Mouse (Mus musculus) gastrocnemius, adult 2 months (tissue): ENCODE measurements around the gene Cxcl17. TPM values are rescaled to one million over a fixed set of nuclear protein-coding genes. Genes with fewer than 3 reads are reported as not detected.

Experiments
- DNase-seq: peaks from one replicate; pipeline ENCODE4 v3.0.0; 2022
- H3K27ac ChIP-seq: fragments of 200-600 bp; 2 replicates; pipeline ENCODE4 v1.8.1; 2022; ENCODE audit warnings: mild to moderate bottlenecking
- H3K4me3 ChIP-seq: fragments of 200-600 bp; 2 replicates; pipeline ENCODE4 v1.8.1; 2022; ENCODE audit warnings: mild to moderate bottlenecking, moderate library complexity
- CTCF ChIP-seq: fragments of 200-600 bp; IDR thresholded peaks from 2 replicates; pipeline ENCODE4 v1.8.1; 2022; ENCODE audit warnings: antibody characterized with exemption, mild to moderate bottlenecking, moderate library complexity
- intact Hi-C: fragments of 180-260 bp; cut with DNase I; formaldehyde crosslinking; loops from one replicate; pipeline ENCODE4 v1.15.1; 2025
- total RNA-seq, 2 experiments: library from RNA; stranded (reverse); gene quantifications; 2 replicates each; pipeline ENCODE4 v1.2.3; 2021

Gene Cxcl17
- total RNA-seq, 2 experiments from 2014 or later: not detected

GRCm38 (mm10) chr7:25395186-25395557, 17.5 kb downstream of the Cxcl17 start:
- H3K4me3 ChIP-seq: peak overlapping the region; percentile 93
- no peak for DNase-seq
- H3K27ac ChIP-seq: peak overlapping the region; percentile 92
- TF ChIP-seq CTCF: no peak
- intact Hi-C loops: no loop called here

GRCm38 (mm10) chr7:25394754-25395153, 17.9 kb downstream of the Cxcl17 start:
- intact Hi-C loops: no loop called here
- Histone ChIP-seq H3K4me3 (peak overlapping the region; percentile 93), H3K27ac (peak overlapping the region; percentile 92)
- TF ChIP-seq CTCF: no peak
- DNase-seq: no peak

GRCm38 (mm10) chr7:25393451-25394210, 19.1 kb downstream of the Cxcl17 start:
- Histone ChIP-seq H3K4me3 (peak overlapping the region; percentile 93), H3K27ac (peak overlapping the region; percentile 92)
- TF ChIP-seq CTCF: no peak
- no peak for DNase-seq
- intact Hi-C loops: no loop called here

- H3K4me3 ChIP-seq: no peak overlapping the region
- H3K27ac ChIP-seq: no peak overlapping the region; the same call in 1 of the 2 replicates
- intact Hi-C loops: no loop called here
- TF ChIP-seq CTCF: no peak
- no peak for DNase-seq
Observed at GRCm38 (mm10) chr7:25392851-25393250, 19.8 kb downstream of the Cxcl17 start.

- DNase-seq: no peak
- Histone ChIP-seq H3K27ac (peak overlapping the region; percentile 91; the same call in 1 of the 2 replicates), H3K4me3 (no peak overlapping the region)
- TF ChIP-seq CTCF: no peak
- intact Hi-C loops: no loop called here
Observed at GRCm38 (mm10) chr7:25391856-25392453, 20.7 kb downstream of the Cxcl17 start.

- H3K4me3 ChIP-seq: peak overlapping the region; percentile 72
- no peak for DNase-seq
- intact Hi-C loops: no loop called here
- no peak for TF ChIP-seq CTCF
- peak overlapping the region; percentile 91 for H3K27ac ChIP-seq
Observed at GRCm38 (mm10) chr7:25390986-25391385, 21.7 kb downstream of the Cxcl17 start.

- peak overlapping the region; percentile 72 for H3K4me3 ChIP-seq
Observed at GRCm38 (mm10) chr7:25390054-25390770, 22.5 kb downstream of the Cxcl17 start.

GRCm38 (mm10) chr7:25388916-25389315, 23.8 kb downstream of the Cxcl17 start:
- no peak for DNase-seq
- Histone ChIP-seq H3K4me3 (peak overlapping the region; percentile 72), H3K27ac (peak overlapping the region; percentile 91)
- intact Hi-C loops: loop anchor here (5.0 kb wide), 2 partner anchors 107 to 152 kb away; partner anchors contain the start of gene Gsk3a
- TF ChIP-seq CTCF: no peak

More at GRCm38 (mm10) chr7:25390054-25390770, 22.5 kb downstream of the Cxcl17 start:
- TF ChIP-seq CTCF: no peak
- peak; percentile 88 for DNase-seq
- intact Hi-C loops: no loop called here
- H3K27ac ChIP-seq: peak overlapping the region; percentile 91

GRCm38 (mm10) chr7:25387811-25388440, 24.8 kb downstream of the Cxcl17 start:
- H3K4me3 ChIP-seq: peak overlapping the region; percentile 72
- intact Hi-C loops: loop anchor here (5.0 kb wide), 2 partner anchors 106 to 151 kb away; partner anchors contain the start of gene Gsk3a
- no peak for DNase-seq

GRCm38 (mm10) chr7:25385850-25386555, 26.7 kb downstream of the Cxcl17 start:
- peak overlapping the region; percentile 72 for H3K4me3 ChIP-seq
- no peak for TF ChIP-seq CTCF
- peak overlapping the region; percentile 91 for H3K27ac ChIP-seq
- DNase-seq: peak; percentile 81
- intact Hi-C loops: loop anchor here (5.0 kb wide), 2 partner anchors 104 to 149 kb away; partner anchors contain the start of gene Gsk3a

More at GRCm38 (mm10) chr7:25387811-25388440, 24.8 kb downstream of the Cxcl17 start:
- TF ChIP-seq CTCF: no peak
- H3K27ac ChIP-seq: peak overlapping the region; percentile 91

- no peak for DNase-seq
- Histone ChIP-seq H3K27ac (peak overlapping the region; percentile 91; the same call in 1 of the 2 replicates), H3K4me3 (peak overlapping the region; percentile 72)
- intact Hi-C loops: loop anchor here (5.0 kb wide), 2 partner anchors 103 to 148 kb away; partner anchors contain the start of gene Gsk3a
- no peak for TF ChIP-seq CTCF
Observed at GRCm38 (mm10) chr7:25385259-25385658, 27.4 kb downstream of the Cxcl17 start.
